Mouse (Mus musculus) embryonic facial prominence, embryonic 12.5 days (tissue): ENCODE data around the gene Ebf1. TPM values are rescaled to one million over a fixed set of nuclear protein-coding genes. Genes with fewer than 3 reads are reported as not detected.
A peak's percentile ranks its signal among the peaks of the same experiment; 100 is the strongest.

ENCODE experiments used
- ATAC-seq: fragments of 200-750 bp; cut with Nextera tagmentation; 2 replicates; pipeline ENCODE4 v1.8.0; 2017; ENCODE audit not compliant: insufficient number of reproducible peaks, insufficient read depth, low FRiP score, low TSS enrichment
- H3K27ac ChIP-seq: fragments of 300-500 bp; sonication (generic); 2 replicates; pipeline ENCODE4 v1.5.1; 2016; ENCODE audit warnings: mild to moderate bottlenecking
- H3K27me3 ChIP-seq: fragments of 300-500 bp; sonication (generic); 2 replicates; pipeline ENCODE4 v1.6.1; 2016; ENCODE audit warnings: mild to moderate bottlenecking, moderate library complexity
- H3K36me3 ChIP-seq: fragments of 300-500 bp; sonication (generic); 2 replicates; pipeline ENCODE4 v1.6.1; 2016; ENCODE audit warnings: mild to moderate bottlenecking
- H3K4me1 ChIP-seq: fragments of 300-500 bp; sonication (generic); 2 replicates; pipeline ENCODE4 v1.6.1; 2016
- H3K4me2 ChIP-seq: fragments of 300-500 bp; sonication (generic); replicated peaks from 2 replicates; pipeline ENCODE4 v1.6.1; 2016; ENCODE audit warnings: mild to moderate bottlenecking, moderate library complexity
- H3K4me3 ChIP-seq: fragments of 300-500 bp; sonication (generic); 2 replicates; pipeline ENCODE4 v1.5.1; 2016; ENCODE audit warnings: mild to moderate bottlenecking
- H3K9ac ChIP-seq: fragments of 300-500 bp; sonication (generic); 2 replicates; pipeline ENCODE4 v1.6.1; 2016; ENCODE audit warnings: mild to moderate bottlenecking, moderate library complexity
- H3K9me3 ChIP-seq: fragments of 300-500 bp; sonication (generic); 2 replicates; pipeline ENCODE4 v1.6.1; 2016; ENCODE audit warnings: mild to moderate bottlenecking, moderate library complexity
- WGBS: fragments of 180-500 bp; shearing (Covaris S2); methylation state at CpG from one replicate; pipeline ENCODE4 v1.1.7; 2016; 5-methylcytosine and 5-hydroxymethylcytosine counted together
- polyA plus RNA-seq: library from polyadenylated mRNA; unstranded; fragments of >200 nt; fragmentation: Nextera tagmentation; extraction: Ambion mirVana; gene quantifications from 2 replicates; pipeline ENCODE4 v1.2.1, GENCODE M21; 2016

Gene Ebf1
- polyA plus RNA-seq, 1 experiment from 2014 or later: 66.2 TPM

- no peaks in the 10 kb centered on the region for H3K36me3 ChIP-seq
- H3K9me3 ChIP-seq: no peaks in the 10 kb centered on the region
- H3K27ac ChIP-seq: no peak overlapping the region
- H3K4me3 ChIP-seq: no peak overlapping the region
- H3K9ac ChIP-seq: no peak overlapping the region
- H3K4me2 ChIP-seq: no peak overlapping the region
- 79% methylated on average over 1 of the region's 1 CpGs for WGBS
- no peaks in the 10 kb centered on the region for H3K4me1 ChIP-seq
- no peaks in the 10 kb centered on the region for H3K27me3 ChIP-seq
- no peak for ATAC-seq
These were observed 256.8 kb downstream of the Ebf1 start for GRCm38 (mm10) chr11:44873876-44874275.

- Histone ChIP-seq H3K4me2 (no peak overlapping the region), H3K27ac (no peak overlapping the region), H3K36me3 (no peaks in the 10 kb centered on the region), H3K4me1 (no peaks in the 10 kb centered on the region), H3K9ac (no peak overlapping the region), H3K9me3 (no peaks in the 10 kb centered on the region), H3K27me3 (no peaks in the 10 kb centered on the region), H3K4me3 (no peak overlapping the region)
- no peak for ATAC-seq
- 85% methylated on average over 3 of the region's 3 CpGs for WGBS
These were observed 258.1 kb downstream of the Ebf1 start for GRCm38 (mm10) chr11:44875171-44875570.

- 61% methylated on average over 9 of the region's 9 CpGs for WGBS
- no peak overlapping the region for H3K4me2 ChIP-seq
These were observed 264.1 kb downstream of the Ebf1 start for GRCm38 (mm10) chr11:44881056-44881683.

GRCm38 (mm10) chr11:44882476-44882970 is 265.4 kb downstream of the Ebf1 start:
- no peak overlapping the region for H3K4me3 ChIP-seq
- H3K4me2 ChIP-seq: no peak overlapping the region
- no peaks in the 10 kb centered on the region for H3K4me1 ChIP-seq
- H3K9me3 ChIP-seq: no peaks in the 10 kb centered on the region
- H3K9ac ChIP-seq: no peak overlapping the region
- H3K27me3 ChIP-seq: no peaks in the 10 kb centered on the region
- H3K36me3 ChIP-seq: no peaks in the 10 kb centered on the region
- H3K27ac ChIP-seq: no peak overlapping the region
- 61% methylated on average over 4 of the region's 4 CpGs for WGBS
- no peak for ATAC-seq

More at GRCm38 (mm10) chr11:44881056-44881683, 264.1 kb downstream of the Ebf1 start:
- no peak overlapping the region for H3K27ac ChIP-seq
- no peak overlapping the region for H3K9ac ChIP-seq
- H3K27me3 ChIP-seq: no peaks in the 10 kb centered on the region
- H3K9me3 ChIP-seq: no peaks in the 10 kb centered on the region
- no peak for ATAC-seq
- no peaks in the 10 kb centered on the region for H3K4me1 ChIP-seq
- H3K36me3 ChIP-seq: no peaks in the 10 kb centered on the region
- no peak overlapping the region for H3K4me3 ChIP-seq

GRCm38 (mm10) chr11:44884337-44884736 is 267.2 kb downstream of the Ebf1 start:
- Histone ChIP-seq H3K27ac (no peak overlapping the region), H3K4me3 (no peak overlapping the region), H3K4me1 (no peaks in the 10 kb centered on the region), H3K36me3 (no peaks in the 10 kb centered on the region), H3K27me3 (no peaks in the 10 kb centered on the region), H3K4me2 (no peak overlapping the region), H3K9ac (no peak overlapping the region), H3K9me3 (no peaks in the 10 kb centered on the region)
- no peak for ATAC-seq
- 79% methylated on average over 3 of the region's 3 CpGs for WGBS

- Histone ChIP-seq H3K4me1 (no peaks in the 10 kb centered on the region), H3K27ac (no peak overlapping the region), H3K9ac (no peak overlapping the region), H3K27me3 (no peaks in the 10 kb centered on the region), H3K4me2 (no peak overlapping the region), H3K36me3 (no peaks in the 10 kb centered on the region), H3K9me3 (no peaks in the 10 kb centered on the region), H3K4me3 (no peak overlapping the region)
- ATAC-seq: no peak
- 90% methylated on average over 2 of the region's 2 CpGs for WGBS
These were observed 269.8 kb downstream of the Ebf1 start for GRCm38 (mm10) chr11:44886897-44887296.

GRCm38 (mm10) chr11:44887691-44888090 is 270.6 kb downstream of the Ebf1 start:
- Histone ChIP-seq H3K27ac (no peak overlapping the region), H3K9ac (no peak overlapping the region)
- 84% methylated on average over 7 of the region's 7 CpGs for WGBS

GRCm38 (mm10) chr11:44888390-44888789 is 271.3 kb downstream of the Ebf1 start:
- H3K9ac ChIP-seq: no peak overlapping the region
- no peak overlapping the region for H3K4me2 ChIP-seq
- H3K27me3 ChIP-seq: no peaks in the 10 kb centered on the region
- 81% methylated on average over 4 of the region's 4 CpGs for WGBS
- H3K4me3 ChIP-seq: no peak overlapping the region
- no peaks in the 10 kb centered on the region for H3K36me3 ChIP-seq
- H3K27ac ChIP-seq: no peak overlapping the region
- no peak for ATAC-seq
- H3K4me1 ChIP-seq: no peaks in the 10 kb centered on the region
- no peaks in the 10 kb centered on the region for H3K9me3 ChIP-seq

More at GRCm38 (mm10) chr11:44887691-44888090, 270.6 kb downstream of the Ebf1 start:
- H3K4me1 ChIP-seq: no peaks in the 10 kb centered on the region
- H3K4me3 ChIP-seq: no peak overlapping the region
- H3K27me3 ChIP-seq: no peaks in the 10 kb centered on the region
- no peaks in the 10 kb centered on the region for H3K9me3 ChIP-seq
- no peak for ATAC-seq
- H3K4me2 ChIP-seq: no peak overlapping the region
- no peaks in the 10 kb centered on the region for H3K36me3 ChIP-seq

GRCm38 (mm10) chr11:44892814-44893521 is 275.9 kb downstream of the Ebf1 start:
- Histone ChIP-seq H3K9me3 (no peaks in the 10 kb centered on the region), H3K4me2 (no peak overlapping the region), H3K9ac (no peak overlapping the region), H3K27me3 (no peaks in the 10 kb centered on the region), H3K27ac (no peak overlapping the region), H3K36me3 (no peaks in the 10 kb centered on the region), H3K4me1 (no peaks in the 10 kb centered on the region), H3K4me3 (no peak overlapping the region)
- 63% methylated on average over 18 of the region's 18 CpGs for WGBS
- 0 out of 2 replicates have a peak, but pooled peaks have one; percentile 28 for ATAC-seq

GRCm38 (mm10) chr11:44893986-44894385 is 276.9 kb downstream of the Ebf1 start:
- Histone ChIP-seq H3K4me3 (no peak overlapping the region), H3K36me3 (no peaks in the 10 kb centered on the region), H3K27me3 (no peaks in the 10 kb centered on the region), H3K4me2 (no peak overlapping the region), H3K9ac (no peak overlapping the region), H3K9me3 (no peaks in the 10 kb centered on the region), H3K4me1 (no peaks in the 10 kb centered on the region), H3K27ac (no peak overlapping the region)
- no peak for ATAC-seq

- Histone ChIP-seq H3K27ac (no peak overlapping the region), H3K4me3 (no peak overlapping the region), H3K27me3 (no peaks in the 10 kb centered on the region), H3K9ac (no peak overlapping the region), H3K4me1 (no peaks in the 10 kb centered on the region), H3K36me3 (no peaks in the 10 kb centered on the region), H3K4me2 (no peak overlapping the region), H3K9me3 (no peaks in the 10 kb centered on the region)
- no peak for ATAC-seq
- WGBS: 96% methylated on average over 4 of the region's 4 CpGs
These were observed 277.7 kb downstream of the Ebf1 start for GRCm38 (mm10) chr11:44894798-44895197.

GRCm38 (mm10) chr11:44895893-44896292 is 278.8 kb downstream of the Ebf1 start:
- H3K36me3 ChIP-seq: no peaks in the 10 kb centered on the region
- WGBS: 85% methylated on average over 1 of the region's 1 CpGs
- ATAC-seq: no peak

More at GRCm38 (mm10) chr11:44895893-44896292, 278.8 kb downstream of the Ebf1 start:
- H3K9me3 ChIP-seq: no peaks in the 10 kb centered on the region
- H3K9ac ChIP-seq: no peak overlapping the region
- H3K4me1 ChIP-seq: no peaks in the 10 kb centered on the region
- H3K27me3 ChIP-seq: no peaks in the 10 kb centered on the region
- no peak overlapping the region for H3K4me3 ChIP-seq
- H3K4me2 ChIP-seq: no peak overlapping the region
- no peak overlapping the region for H3K27ac ChIP-seq
